Mouse (Mus musculus): ENCODE data around the gene Coq5. TPM values are rescaled to one million over a fixed set of nuclear protein-coding genes. Genes with fewer than 3 reads are reported as not detected.

Coq5 gene
- total and polyA plus RNA-seq, 3 experiments: 41.9 to 46.7 (median 43.9) TPM

DNA sequence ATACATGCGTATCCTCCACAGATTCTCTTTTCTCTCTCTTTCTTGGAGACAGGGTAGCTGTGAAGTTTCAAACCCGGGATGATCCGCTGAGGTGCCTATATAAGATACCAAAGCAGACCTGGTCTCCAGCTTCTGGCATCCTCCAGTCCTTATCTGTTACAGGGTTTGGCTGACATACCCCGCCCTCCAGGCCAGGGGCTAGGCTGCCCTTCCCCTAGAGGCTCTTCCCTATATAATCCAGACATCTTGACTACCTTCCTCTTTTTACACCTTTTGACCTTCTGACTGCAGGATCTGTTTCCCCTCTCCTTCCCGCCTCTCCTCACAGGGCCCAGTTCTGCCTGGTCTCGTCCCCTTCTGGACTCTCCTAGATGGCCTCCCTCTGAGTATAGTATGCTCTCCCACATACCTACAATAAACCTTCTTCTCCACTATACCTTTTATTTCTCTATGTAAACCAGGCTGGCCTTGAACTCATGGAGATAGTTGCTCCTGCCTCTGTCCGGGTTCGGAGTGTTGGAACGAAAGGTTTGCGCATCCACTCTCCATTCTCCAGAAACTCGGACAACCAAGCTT is 46.9 kb downstream of the Coq5 start:
- Histone ChIP-seq H3K9me3 (replicated peaks; ENCODE audit: low read length) (no peaks in the 10 kb centered on the region), H3K79me2 (replicated peaks; ENCODE audit: control insufficient read depth, extremely low read depth, insufficient read depth, poor library complexity, severe bottlenecking) (peaks cover 42% of the 10 kb centered on the region), H3K4me3 (replicated peaks in 1 of 3; ENCODE audit: low read depth in 2 of 3, low read length in 2 of 3, poor library complexity in 1 of 3) (peak overlapping the region; percentile 87 to 100 (median 91)), H3K9ac (ENCODE audit: insufficient read depth, low read depth) (peak overlapping the region; percentile 68), H3K36me3 (replicated peaks in 1 of 2; ENCODE audit: control insufficient read depth in 1 of 2, insufficient read depth in 1 of 2, low read length in 1 of 2) (peaks cover 13 to 27% of the 10 kb centered on the region in 2 experiments), H3K4me2 (ENCODE audit: insufficient read depth, low read depth, poor library complexity, severe bottlenecking) (peak overlapping the region; percentile 27), H3K4me1 (ENCODE audit: control insufficient read depth in 1 of 2, insufficient read depth in 2 of 2) (peaks cover 4 to 36% of the 10 kb centered on the region in 2 experiments; a peak in 3 of 4 replicates), H3K27me3 (replicated peaks) (no peaks in the 10 kb centered on the region), H3K27ac (ENCODE audit: insufficient read depth, low read depth) (no peak overlapping the region)
- in situ Hi-C loops (cut with MboI; ENCODE audit: low pct_ligation_motif_present, low pct_unique_long_range_greater_than_20kb, low sequenced_read_pairs): no loop called here
- TF ChIP-seq MAX (IDR thresholded peaks at IDR 0.05; ENCODE audit: low read length) (no peak), CHD2 (IDR thresholded peaks at IDR 0.05; ENCODE audit: low read length) (no peak), GABPA (IDR thresholded peaks at IDR 0.05; ENCODE audit: insufficient replicate concordance, low read depth, low read length) (no peak), ZC3H11A (IDR thresholded peaks at IDR 0.05; ENCODE audit: low read depth, low read length) (no peak), CHD1 (IDR thresholded peaks at IDR 0.05; ENCODE audit: low read depth, low read length) (no peak), EP300 (IDR thresholded peaks at IDR 0.05; ENCODE audit: low read length) (no peak), PAX5 (IDR thresholded peaks at IDR 0.05; ENCODE audit: low read length) (no peak), MEF2A (IDR thresholded peaks at IDR 0.05; ENCODE audit: borderline replicate concordance, low read depth, low read length) (no peak), TCF12 (IDR thresholded peaks at IDR 0.05; ENCODE audit: low read depth, low read length) (no peak), RCOR1 (conservative IDR thresholded peaks at IDR 0.05; ENCODE audit: low read depth, low read length) (no peak), NELFE (IDR thresholded peaks at IDR 0.05; ENCODE audit: low read depth, low read length) (no peak), ZKSCAN1 (IDR thresholded peaks at IDR 0.05; ENCODE audit: borderline replicate concordance, low read depth, low read length) (no peak), ZMIZ1 (IDR thresholded peaks at IDR 0.05; ENCODE audit: low read depth, low read length) (no peak), ELF1 (IDR thresholded peaks at IDR 0.05; ENCODE audit: low read depth, low read length) (no peak), CTCF (conservative IDR thresholded peaks at IDR 0.05 in 1 of 2, IDR thresholded peaks at IDR 0.05 in 1 of 2; ENCODE audit: low read depth in 2 of 2, low read length in 2 of 2) (no peak), ZNF384 (IDR thresholded peaks at IDR 0.05; ENCODE audit: low read depth, low read length) (no peak)
- dilution Hi-C loops (cut with MboI; ENCODE audit: extremely low pct_ligation_motif_present, extremely low pct_unique_long_range_greater_than_20kb, low sequenced_read_pairs): no loop called here
- DNase-seq (ENCODE audit: extremely low read depth): no peak

DNA sequence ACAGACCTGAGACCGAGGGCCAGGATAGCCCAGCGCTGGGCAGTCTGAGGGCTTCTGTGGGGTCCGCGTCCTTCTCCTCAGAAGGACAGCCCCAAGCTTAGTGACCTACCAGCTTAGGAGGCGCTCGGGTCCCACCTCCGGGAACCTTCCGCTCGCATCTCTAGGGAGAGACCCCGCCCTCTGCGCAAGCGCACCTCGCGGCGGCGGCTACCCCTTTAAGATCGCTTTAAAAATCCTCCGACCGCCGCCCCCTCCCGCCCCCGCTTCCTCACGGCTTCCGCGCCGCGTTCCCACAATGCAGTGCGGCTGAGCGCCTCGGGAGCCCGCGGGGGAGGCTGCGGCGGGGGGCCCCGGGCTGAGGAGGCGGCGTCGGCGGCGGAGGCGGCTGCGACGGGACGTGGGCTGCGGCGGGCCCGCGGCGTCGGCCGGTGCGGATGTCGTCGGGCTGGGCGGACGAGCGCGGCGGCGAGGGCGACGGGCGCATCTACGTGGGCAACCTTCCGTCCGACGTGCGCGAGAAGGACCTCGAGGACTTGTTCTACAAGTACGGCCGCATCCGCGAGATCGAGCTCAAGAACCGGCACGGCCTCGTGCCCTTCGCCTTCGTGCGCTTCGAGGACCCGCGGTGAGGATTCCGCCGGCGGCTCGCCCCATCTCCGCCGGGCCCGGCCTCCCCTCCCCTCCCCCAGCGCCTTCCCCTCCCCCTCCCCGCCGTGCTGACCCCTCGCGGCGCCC is 47.6 kb downstream of the Coq5 start, which contains the start of gene Srsf9:
Gene Srsf9, plus strand, starts transcription at position 303 of the 735 bp plus-strand sequence.
- peaks cover 17 to 34% of the 10 kb centered on the region in 2 experiments for H3K36me3 ChIP-seq (replicated peaks in 1 of 2; ENCODE audit: control insufficient read depth in 1 of 2, insufficient read depth in 1 of 2, low read length in 1 of 2)
- peaks cover 46% of the 10 kb centered on the region for H3K79me2 ChIP-seq (replicated peaks; ENCODE audit: control insufficient read depth, extremely low read depth, insufficient read depth, poor library complexity, severe bottlenecking)
- H3K4me1 ChIP-seq (ENCODE audit: control insufficient read depth in 1 of 2, insufficient read depth in 2 of 2): peaks cover 4 to 39% of the 10 kb centered on the region in 2 experiments; a peak in 3 of 4 replicates
- DNase-seq (ENCODE audit: extremely low read depth): peak; percentile 90
- peak within 1 kb of the TSS; percentile 91 for H3K9ac ChIP-seq (ENCODE audit: insufficient read depth, low read depth)
- H3K9me3 ChIP-seq (replicated peaks; ENCODE audit: low read length): no peaks in the 10 kb centered on the region
- H3K4me3 ChIP-seq (replicated peaks in 1 of 3; ENCODE audit: low read depth in 2 of 3, low read length in 2 of 3, poor library complexity in 1 of 3): peak within 1 kb of the TSS; percentile 87 to 100 (median 91)
- H3K27me3 ChIP-seq (replicated peaks): no peaks in the 10 kb centered on the region
- peak within 1 kb of the TSS; percentile 84 for H3K4me2 ChIP-seq (ENCODE audit: insufficient read depth, low read depth, poor library complexity, severe bottlenecking)
- in situ Hi-C loops (cut with MboI; ENCODE audit: low pct_ligation_motif_present, low pct_unique_long_range_greater_than_20kb, low sequenced_read_pairs) (no loop called here), dilution Hi-C loops (cut with MboI; ENCODE audit: extremely low pct_ligation_motif_present, extremely low pct_unique_long_range_greater_than_20kb, low sequenced_read_pairs) (no loop called here)
- peak within 1 kb of the TSS; percentile 93 for H3K27ac ChIP-seq (ENCODE audit: insufficient read depth, low read depth)
- TF ChIP-seq CHD2 (IDR thresholded peaks at IDR 0.05; ENCODE audit: low read length) (peak; percentile 70), ELF1 (IDR thresholded peaks at IDR 0.05; ENCODE audit: low read depth, low read length) (peak; percentile 87), MAZ (IDR thresholded peaks at IDR 0.05; ENCODE audit: low read depth, low read length) (peak; percentile 96), ZMIZ1 (IDR thresholded peaks at IDR 0.05; ENCODE audit: low read depth, low read length) (peak; percentile 58; the same call in 1 of the 2 replicates), NRF1 (IDR thresholded peaks at IDR 0.05; ENCODE audit: low read depth, low read length) (peak; percentile 93), MXI1 (IDR thresholded peaks at IDR 0.05; ENCODE audit: low read depth, low read length) (0 out of 2 replicates have a peak, but pooled peaks have one; percentile 35), MEF2A (IDR thresholded peaks at IDR 0.05; ENCODE audit: borderline replicate concordance, low read depth, low read length) (peak; percentile 39; the same call in 1 of the 2 replicates), UBTF (IDR thresholded peaks at IDR 0.05; ENCODE audit: low read depth, low read length) (no peak), USF2 (conservative IDR thresholded peaks at IDR 0.05; ENCODE audit: low read depth, low read length) (no peak), USF1 (IDR thresholded peaks at IDR 0.05; ENCODE audit: low read depth, low read length) (no peak), CHD1 (IDR thresholded peaks at IDR 0.05; ENCODE audit: low read depth, low read length) (no peak), POLR2A (IDR thresholded peaks at IDR 0.05; ENCODE audit: low read depth, low read length) (peak; percentile 77), IRF4 (IDR thresholded peaks at IDR 0.05; ENCODE audit: low read depth, low read length) (0 out of 2 replicates have a peak, but pooled peaks have one; percentile 36), SIN3A (IDR thresholded peaks at IDR 0.05; ENCODE audit: low read length) (peak; percentile 78; the same call in 1 of the 2 replicates), HCFC1 (IDR thresholded peaks at IDR 0.05; ENCODE audit: low read depth, low read length) (peak; percentile 71), TCF12 (IDR thresholded peaks at IDR 0.05; ENCODE audit: low read depth, low read length) (peak; percentile 68), NELFE (IDR thresholded peaks at IDR 0.05; ENCODE audit: low read depth, low read length) (peak; percentile 70; the same call in 1 of the 2 replicates), ETS1 (conservative IDR thresholded peaks at IDR 0.05; ENCODE audit: low read depth, low read length) (no peak), TBP (conservative IDR thresholded peaks at IDR 0.05; ENCODE audit: low read depth, low read length) (0 out of 2 replicates have a peak, but pooled peaks have one; percentile 35)

Measured in CH12.LX (cell line).